Mouse (Mus musculus): ENCODE measurements around the gene Cdrt4.

DNA sequence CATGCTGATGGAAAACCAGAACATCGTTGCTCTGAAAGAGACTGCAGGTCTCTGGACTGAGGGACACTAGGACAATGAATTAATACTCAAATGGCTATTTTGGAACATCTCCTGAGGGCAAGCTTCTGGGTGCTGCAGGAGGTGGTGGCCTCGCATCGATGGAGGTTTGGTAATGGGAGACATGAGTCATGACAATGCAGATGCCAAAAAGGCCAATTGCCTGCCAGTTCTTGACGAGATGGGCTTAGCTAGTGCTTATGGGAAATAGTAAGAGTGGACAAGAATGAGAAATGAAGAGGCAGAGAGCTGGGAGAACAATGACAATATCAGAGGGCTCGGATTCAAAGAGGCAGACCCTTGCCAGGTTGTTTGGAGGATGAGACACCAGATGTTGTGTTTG is 72.5 kb downstream of the Cdrt4 start:
- TF ChIP-seq POLR2A (IDR thresholded peaks at IDR 0.05; ENCODE audit: borderline replicate concordance, extremely low read depth, insufficient read depth, insufficient read length, poor library complexity, severe bottlenecking) (no peak), CTCF (IDR thresholded peaks at IDR 0.05; ENCODE audit: borderline replicate concordance, extremely low read depth, insufficient read depth, insufficient read length) (no peak)

All from brain, embryonic 14.5 days (tissue).